Mouse (Mus musculus) left cerebral cortex, postnatal 10 days (tissue): Measurements from ENCODE around the gene Gdi2. TPM values are rescaled to one million over a fixed set of nuclear protein-coding genes. Genes with fewer than 3 reads are reported as not detected.
"Not testable (repeated sequence)": the region's sequence is repeated elsewhere in the genome, so short reads cannot be mapped to it uniquely, and the experiment has no call there.

Experiments
- DNase-seq, 2 experiments: peaks; one replicate each; pipeline ENCODE4 v3.0.0; 2021 to 2022; ENCODE audit warnings: low spot score in 2 of 2, mixed read lengths in 1 of 2; ENCODE audit errors: extremely low spot score in 1 of 2
- intact Hi-C: fragments of 180-260 bp; cut with DNase I; formaldehyde crosslinking; loops from one replicate; pipeline ENCODE4 v1.15.1; 2025
- total RNA-seq, 2 experiments: library from RNA; stranded (reverse); gene quantifications; 2 replicates each; pipeline ENCODE4 v1.2.3; 2021

Gdi2 gene
- total RNA-seq: 100 to 1,000 TPM; 344 to 350 TPM

GRCm38 (mm10) chr13:3537594-3538222 is at the start of gene Gdi2:
Gene Gdi2, plus strand, starts transcription at chr13:3538063.
- intact Hi-C loops: no loop called here
- peak; percentile 94 to 97 for DNase-seq

DNA sequence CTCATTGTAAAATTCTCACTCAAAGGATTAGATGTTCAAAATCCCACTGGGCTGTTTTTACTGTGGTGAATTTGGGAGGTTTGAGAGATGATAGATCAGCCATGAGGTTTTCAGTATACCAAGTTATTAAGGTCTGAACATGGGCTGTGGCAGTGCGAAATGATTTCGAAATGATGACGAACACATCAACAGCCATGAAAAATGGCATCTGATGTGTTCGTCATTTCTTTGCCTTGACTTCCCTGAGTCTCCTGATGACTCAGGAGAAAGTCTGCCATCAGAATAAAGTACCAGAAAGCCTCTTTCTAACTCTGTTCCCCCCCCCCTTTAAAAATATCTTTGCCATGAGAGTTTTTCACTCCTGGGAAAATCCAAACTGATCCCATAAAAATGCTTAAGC is 42.3 kb upstream of the Gdi2 start:
- intact Hi-C loops: no loop called here

GRCm38 (mm10) chr13:3501014-3501413 is 36.8 kb upstream of the Gdi2 start:
- intact Hi-C loops: not testable (repeated sequence)

More for the DNA sequence above, 42.3 kb upstream of the Gdi2 start:
- no peak for DNase-seq

GRCm38 (mm10) chr13:3515351-3515750 is 22.5 kb upstream of the Gdi2 start:
- DNase-seq: not testable (repeated sequence)
- intact Hi-C loops: loop anchor here (5.0 kb wide), 1 partner anchor 233 kb away; no protein-coding TSS in a partner anchor

More at GRCm38 (mm10) chr13:3501014-3501413, 36.8 kb upstream of the Gdi2 start:
- DNase-seq: not testable (repeated sequence)

- intact Hi-C loops: loop anchor here (5.0 kb wide), 1 partner anchor 237 kb away; no protein-coding TSS in a partner anchor
- DNase-seq: not testable (repeated sequence)
These were observed 18.5 kb upstream of the Gdi2 start for GRCm38 (mm10) chr13:3519357-3519756.

DNA sequence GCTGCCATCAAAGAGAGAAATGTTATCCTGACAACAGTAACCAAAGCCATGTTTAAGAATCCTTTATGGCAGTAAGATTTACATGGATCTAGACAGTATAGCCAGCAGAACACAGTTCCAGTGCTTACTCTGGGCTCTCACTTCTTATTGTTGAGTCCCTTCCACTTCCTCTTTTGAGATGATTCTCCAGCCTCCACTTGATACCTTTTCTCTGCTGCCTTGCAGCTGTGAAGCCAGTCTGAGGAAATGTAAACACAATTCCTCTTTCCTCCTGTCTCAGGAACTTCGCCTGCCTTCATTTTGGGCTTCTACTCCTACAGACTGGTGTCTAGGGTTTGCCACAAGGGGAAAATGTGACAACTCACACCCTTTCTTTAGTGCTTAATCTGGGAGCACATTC is 17.9 kb upstream of the Gdi2 start:
- not testable (repeated sequence) for DNase-seq
- intact Hi-C loops: loop anchor here (5.0 kb wide), 1 partner anchor 238 kb away; no protein-coding TSS in a partner anchor

GRCm38 (mm10) chr13:3523459-3523858 is 14.4 kb upstream of the Gdi2 start:
- DNase-seq: peak in 1 of 2 experiments; percentile 71
- intact Hi-C loops: no loop called here

DNA sequence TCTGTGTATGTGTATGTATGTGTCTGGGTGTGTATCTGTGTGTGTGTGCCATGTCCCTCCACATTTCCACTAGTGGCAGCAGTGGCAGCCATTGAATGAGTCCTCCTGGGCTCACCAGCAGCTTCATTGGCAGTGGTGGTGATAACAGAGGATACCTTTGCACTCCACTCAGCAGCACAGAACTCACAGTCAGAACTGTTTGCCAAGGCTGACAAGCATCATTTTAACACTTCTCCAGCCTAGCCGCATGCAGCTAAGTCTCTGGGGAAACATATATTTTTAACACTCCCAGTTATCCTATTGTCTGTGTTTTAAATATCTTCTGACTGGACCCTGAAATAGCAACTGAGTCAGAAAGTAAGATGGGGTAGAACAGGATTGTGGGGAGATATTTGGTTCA is 13.9 kb upstream of the Gdi2 start:
- intact Hi-C loops: no loop called here

DNA sequence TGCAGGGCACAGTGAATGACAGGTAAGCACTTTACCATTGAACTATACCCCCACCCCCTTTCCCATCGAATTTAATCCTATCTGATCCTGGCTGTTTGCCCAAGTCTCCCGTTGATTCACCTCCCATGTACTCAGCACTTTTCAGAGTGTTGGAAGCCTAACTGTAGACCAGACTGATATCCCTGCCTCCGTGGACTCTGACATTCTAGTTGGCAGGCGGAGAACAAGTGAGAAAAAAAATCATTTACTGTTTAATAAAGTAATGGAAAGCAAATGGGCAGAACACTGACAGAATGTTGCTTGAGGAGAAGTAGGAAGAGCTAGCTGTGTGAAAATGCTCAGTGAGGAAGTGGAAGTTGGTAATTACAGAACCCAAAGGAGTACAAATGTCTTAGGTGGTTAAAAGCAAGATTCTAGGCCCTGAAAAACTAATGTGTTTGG is 12.2 kb upstream of the Gdi2 start:
- intact Hi-C loops: no loop called here
- DNase-seq: no peak

More for the DNA sequence above, 13.9 kb upstream of the Gdi2 start:
- no peak for DNase-seq

DNA sequence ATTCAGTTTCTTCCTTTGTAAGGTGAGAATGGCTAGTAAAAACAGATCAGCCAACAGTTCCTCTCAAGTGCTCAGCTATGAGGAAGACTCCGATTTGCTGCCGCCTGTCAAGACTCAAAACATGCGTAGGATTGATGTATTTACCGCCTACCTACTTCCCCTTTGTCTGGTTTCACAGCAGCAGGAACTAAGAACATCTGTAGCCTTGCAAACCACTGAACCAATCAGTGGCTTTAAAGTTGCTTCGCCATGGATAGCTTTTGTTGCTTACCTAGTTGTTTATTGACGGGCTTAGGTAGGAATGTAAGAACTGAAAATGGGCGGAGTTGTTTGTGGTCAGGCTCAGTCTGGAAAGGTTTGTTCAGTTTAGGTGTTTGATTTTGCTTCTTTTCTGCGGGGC is 11.5 kb upstream of the Gdi2 start:
- DNase-seq: no peak
- intact Hi-C loops: no loop called here

GRCm38 (mm10) chr13:3530451-3530850 is 7.4 kb upstream of the Gdi2 start:
- DNase-seq: no peak
- intact Hi-C loops: no loop called here

DNA sequence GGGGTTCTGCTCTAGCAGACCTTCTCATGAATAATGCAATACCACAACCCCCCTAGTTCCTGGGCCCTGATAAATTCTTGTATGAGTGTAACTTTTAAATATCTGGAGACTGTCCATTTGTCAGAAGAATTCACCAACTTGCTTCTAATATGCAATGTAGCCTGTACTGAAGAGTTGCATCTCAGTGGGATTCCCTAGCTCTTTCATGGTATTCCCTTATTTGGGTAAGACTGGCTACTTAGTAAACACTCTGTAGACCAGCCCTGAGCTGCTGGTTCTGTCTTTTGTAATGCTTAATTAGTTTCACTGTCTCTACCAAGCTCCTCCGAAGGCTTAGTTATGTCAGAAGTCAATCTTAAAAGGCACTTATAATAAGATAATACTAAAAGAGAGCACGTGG is 6.7 kb upstream of the Gdi2 start:
- intact Hi-C loops: not testable (repeated sequence)

GRCm38 (mm10) chr13:3531692-3532320 is 6.1 kb upstream of the Gdi2 start:
- intact Hi-C loops: no loop called here
- DNase-seq: no peak

More for the DNA sequence above, 6.7 kb upstream of the Gdi2 start:
- not testable (repeated sequence) for DNase-seq

DNA sequence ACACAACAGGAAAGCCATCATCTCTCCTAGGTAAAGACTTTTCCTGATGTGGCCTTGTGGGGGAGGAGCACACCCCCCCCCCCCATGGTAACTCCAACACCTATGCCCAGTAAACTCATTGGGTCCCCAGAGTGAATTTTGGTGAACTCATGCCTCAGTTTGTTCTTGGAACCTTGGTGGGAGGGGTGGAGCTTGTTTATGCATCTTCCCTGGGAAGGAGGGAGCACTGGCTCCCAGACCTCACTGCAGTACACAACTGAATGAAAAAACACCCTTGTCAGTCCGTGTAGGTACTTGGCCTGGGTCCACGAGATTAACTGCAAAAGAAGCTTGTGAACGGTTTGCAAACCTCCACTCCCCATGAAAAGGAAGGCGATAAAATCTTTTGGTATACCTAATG is 5.4 kb upstream of the Gdi2 start:
- intact Hi-C loops: no loop called here
- DNase-seq: no peak

DNA sequence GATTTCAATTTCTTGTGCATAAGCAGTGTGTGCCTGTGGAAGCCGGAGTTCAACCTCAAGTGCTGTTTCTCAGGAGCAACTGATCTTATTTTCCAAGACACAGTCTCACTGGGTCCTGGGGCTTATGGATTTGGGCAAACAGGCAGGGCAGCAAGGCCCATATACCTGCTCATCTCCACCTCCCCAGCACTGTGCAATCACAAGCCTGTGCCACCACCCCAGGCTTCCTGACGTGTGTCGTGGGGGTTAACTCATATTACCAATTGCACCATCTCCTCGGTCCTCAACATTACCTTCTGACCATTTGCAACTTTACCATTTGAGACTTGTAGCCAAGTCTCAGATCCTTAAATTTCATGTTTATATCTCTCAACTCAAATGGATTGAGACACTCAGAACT is 3.7 kb upstream of the Gdi2 start:
- intact Hi-C loops: no loop called here
- DNase-seq: no peak

GRCm38 (mm10) chr13:3538223-3538968 is 533 bp downstream of the Gdi2 start:
- intact Hi-C loops: no loop called here
- DNase-seq: peak; percentile 58 to 91

GRCm38 (mm10) chr13:3538969-3539562 is 1.2 kb downstream of the Gdi2 start:
- intact Hi-C loops: no loop called here
- DNase-seq: no peak

- intact Hi-C loops: loop anchor here (5.0 kb wide), 1 partner anchor 133 kb away; no protein-coding TSS in a partner anchor
- no peak for DNase-seq
These were observed 2.3 kb downstream of the Gdi2 start for GRCm38 (mm10) chr13:3540166-3540565.

DNA sequence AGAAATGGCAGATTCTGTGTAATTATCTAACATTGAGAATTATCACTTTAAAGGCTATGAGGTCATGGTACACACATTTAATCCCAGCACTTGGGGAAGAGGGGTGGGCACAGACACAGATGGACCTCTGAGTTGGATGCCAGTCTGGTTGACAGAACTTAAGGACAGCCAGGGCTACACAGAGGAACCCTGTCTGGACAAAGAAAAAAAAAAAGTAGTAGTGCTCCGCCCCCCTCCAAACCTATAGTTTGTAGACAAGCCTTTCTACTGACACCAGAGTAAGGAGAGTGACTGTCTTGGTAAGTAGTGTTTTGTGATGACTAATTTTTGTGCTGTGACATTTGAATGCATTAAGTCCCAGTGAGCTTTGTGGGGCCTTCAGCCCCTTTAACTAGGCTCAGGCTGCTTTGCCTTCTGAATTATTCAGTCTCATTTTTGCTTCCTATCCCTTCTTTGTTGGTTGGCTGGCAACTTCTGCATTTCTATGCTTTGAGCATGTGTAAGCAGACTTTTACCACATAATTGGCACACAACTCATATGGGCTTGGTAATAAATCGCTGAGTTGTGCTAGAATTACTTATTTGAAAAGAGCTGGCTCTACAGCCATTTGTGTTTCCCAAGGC is 3.4 kb downstream of the Gdi2 start:
- DNase-seq: no peak
- intact Hi-C loops: loop anchor here (5.0 kb wide), 1 partner anchor 134 kb away; no protein-coding TSS in a partner anchor
